Mouse (Mus musculus): ENCODE measurements around the gene Fgf10.

The Fgf10 gene

GRCm38 (mm10) chr13:118718396-118718795 lies 48.8 kb downstream of the Fgf10 start:
- no peak for DNase-seq

GRCm38 (mm10) chr13:118721668-118722067 lies 52.1 kb downstream of the Fgf10 start:
- DNase-seq = no peak

- DNase-seq = no peak
Measured at GRCm38 (mm10) chr13:118731850-118732552, 62.4 kb downstream of the Fgf10 start.

GRCm38 (mm10) chr13:118739854-118740411 lies 70.3 kb downstream of the Fgf10 start:
- DNase-seq = no peak

GRCm38 (mm10) chr13:118742788-118743187 lies 73.2 kb downstream of the Fgf10 start:
- DNase-seq = no peak

- no peak for DNase-seq
Measured at GRCm38 (mm10) chr13:118744806-118745205, 75.2 kb downstream of the Fgf10 start.

GRCm38 (mm10) chr13:118746427-118746826 lies 76.8 kb downstream of the Fgf10 start:
- no peak for DNase-seq

- no peak for DNase-seq
Measured at GRCm38 (mm10) chr13:118754024-118754423, 84.4 kb downstream of the Fgf10 start.

- no peak for DNase-seq
Measured at GRCm38 (mm10) chr13:118759021-118759420, 89.4 kb downstream of the Fgf10 start.

GRCm38 (mm10) chr13:118762982-118763381 lies 93.4 kb downstream of the Fgf10 start:
- DNase-seq = no peak

- no peak for DNase-seq
Measured at GRCm38 (mm10) chr13:118772188-118772587, 102.6 kb downstream of the Fgf10 start.

- no peak for DNase-seq
Measured at GRCm38 (mm10) chr13:118775148-118775547, 105.6 kb downstream of the Fgf10 start.

- DNase-seq = no peak
Measured at GRCm38 (mm10) chr13:118779161-118779560, 109.6 kb downstream of the Fgf10 start.

GRCm38 (mm10) chr13:118791753-118792152 lies 122.2 kb downstream of the Fgf10 start:
- DNase-seq = no peak

- DNase-seq = no peak
Measured at GRCm38 (mm10) chr13:118792198-118792597, 122.6 kb downstream of the Fgf10 start.

- DNase-seq = no peak
Measured at GRCm38 (mm10) chr13:118800176-118800575, 130.6 kb downstream of the Fgf10 start.

- no peak for DNase-seq
Measured at GRCm38 (mm10) chr13:118806662-118807061, 137.1 kb downstream of the Fgf10 start.

GRCm38 (mm10) chr13:118819785-118820184 lies 150.2 kb downstream of the Fgf10 start:
- DNase-seq = no peak

- no peak for DNase-seq
Measured at GRCm38 (mm10) chr13:118823113-118823512, 153.5 kb downstream of the Fgf10 start.

GRCm38 (mm10) chr13:118825102-118825501 lies 155.5 kb downstream of the Fgf10 start:
- DNase-seq = no peak

- no peak for DNase-seq
Measured at GRCm38 (mm10) chr13:118828604-118829381, 159.2 kb downstream of the Fgf10 start.

- no peak for DNase-seq
Measured at GRCm38 (mm10) chr13:118834021-118834420, 164.4 kb downstream of the Fgf10 start.

- no peak for DNase-seq
Measured at GRCm38 (mm10) chr13:118835078-118835477, 165.5 kb downstream of the Fgf10 start.
